Mouse (Mus musculus) monocyte, adult 2 months (primary cell): Measurements from ENCODE around the gene Egln3.

Source experiments
- DNase-seq, 2 experiments: peaks; one replicate each; pipeline ENCODE4 v3.0.0; 2022; ENCODE audit warnings: low spot score in 2 of 2, low read depth in 1 of 2

Gene Egln3

DNA sequence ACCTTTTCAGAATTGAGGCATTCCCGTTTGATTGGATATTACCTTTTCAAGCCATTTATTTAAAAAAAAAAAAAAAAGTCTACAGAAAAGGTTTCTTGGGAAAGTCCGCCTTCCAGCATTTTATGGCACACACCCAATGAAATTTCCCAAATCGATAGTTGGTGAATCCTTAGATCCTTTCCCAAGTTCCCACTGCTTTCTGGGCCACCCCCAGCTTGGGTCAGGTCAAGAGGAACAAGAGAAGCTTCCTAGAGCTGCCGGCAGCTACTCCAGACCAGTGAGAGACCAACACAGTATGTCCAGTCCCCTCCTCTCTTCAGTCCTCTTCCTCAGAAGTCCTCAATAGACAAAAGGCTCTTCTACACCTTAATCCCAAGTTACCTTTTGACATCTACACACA is 40.5 kb downstream of the Egln3 start:
- no peak for DNase-seq

DNA sequence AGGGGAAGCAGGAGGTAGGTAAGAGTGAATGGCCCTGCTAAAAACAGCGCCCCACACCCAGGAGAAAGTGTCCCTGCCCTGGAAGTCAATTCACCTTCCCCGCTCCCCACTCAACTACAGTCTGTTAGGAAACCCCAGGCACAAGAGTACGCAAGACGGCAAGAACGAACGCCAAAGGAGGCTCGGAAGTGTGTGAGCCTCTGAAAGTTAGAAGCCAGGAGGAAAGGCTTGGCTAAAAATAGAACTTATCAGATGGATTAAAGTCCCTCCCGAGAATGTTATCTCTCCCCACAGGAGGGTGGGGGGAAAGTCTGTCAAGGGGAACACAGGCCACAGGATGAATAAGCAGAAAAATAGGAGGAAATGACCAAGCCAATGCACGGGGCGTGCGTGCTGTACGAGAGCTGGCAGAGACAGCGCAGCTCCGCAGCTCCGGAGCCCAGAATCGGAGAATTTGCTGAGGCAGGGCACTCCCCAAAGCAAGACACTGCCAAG is 41.0 kb downstream of the Egln3 start:
- no peak for DNase-seq

DNA sequence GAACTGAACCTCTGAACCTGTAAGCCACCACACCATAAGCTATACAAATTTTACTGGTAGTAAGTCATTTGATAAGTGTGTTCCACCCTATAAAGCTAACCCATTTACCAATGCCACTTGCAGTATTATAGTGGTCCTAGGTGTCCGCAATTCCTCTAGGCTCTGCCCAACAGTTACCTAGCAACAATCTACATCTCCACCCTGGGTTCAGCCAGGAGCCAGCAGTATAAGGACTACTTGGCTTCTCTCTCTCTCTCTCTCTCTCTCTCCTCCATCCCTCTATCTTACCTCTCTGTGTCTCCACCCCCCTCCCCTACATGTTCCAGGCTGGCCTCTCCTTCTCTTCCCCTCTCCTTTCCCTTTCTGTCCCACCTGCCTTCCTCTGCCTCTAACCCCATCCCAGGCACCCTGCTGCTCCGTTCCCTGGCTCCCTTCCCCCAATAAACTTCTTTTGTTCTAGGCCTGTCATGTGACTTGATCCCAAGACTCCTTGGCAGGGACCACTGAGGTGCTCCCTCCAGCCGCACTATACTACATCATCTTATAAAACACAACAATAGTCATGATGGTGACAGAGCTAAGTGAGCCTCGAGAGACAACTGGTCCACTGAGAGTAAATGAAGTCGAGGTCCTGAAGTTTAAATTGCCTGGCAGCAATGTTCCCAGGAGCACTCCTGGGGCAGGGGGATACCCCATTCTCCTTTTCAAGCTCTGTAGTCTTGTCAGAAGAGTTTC is 42.0 kb downstream of the Egln3 start:
- DNase-seq, result no peak

DNA sequence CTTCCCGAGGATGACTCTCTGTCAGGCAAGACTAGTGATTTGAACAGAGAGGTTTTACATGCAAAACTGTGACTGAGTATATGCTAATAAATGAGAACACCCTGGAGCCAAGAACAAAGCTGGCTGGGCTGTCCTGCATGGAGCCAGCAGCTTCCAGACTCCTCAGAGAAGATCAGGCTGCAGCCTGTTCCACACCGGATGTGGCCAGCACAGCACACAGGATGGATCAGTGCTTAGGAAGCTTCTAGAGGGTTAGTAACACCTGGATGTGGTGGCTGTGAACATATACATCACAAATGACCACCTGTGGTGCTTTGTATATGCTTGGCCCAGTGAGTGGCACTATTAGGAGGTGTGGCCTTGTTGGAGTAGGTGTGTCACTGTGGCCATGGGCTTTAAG is 43.4 kb downstream of the Egln3 start:
- DNase-seq, result no peak

DNA sequence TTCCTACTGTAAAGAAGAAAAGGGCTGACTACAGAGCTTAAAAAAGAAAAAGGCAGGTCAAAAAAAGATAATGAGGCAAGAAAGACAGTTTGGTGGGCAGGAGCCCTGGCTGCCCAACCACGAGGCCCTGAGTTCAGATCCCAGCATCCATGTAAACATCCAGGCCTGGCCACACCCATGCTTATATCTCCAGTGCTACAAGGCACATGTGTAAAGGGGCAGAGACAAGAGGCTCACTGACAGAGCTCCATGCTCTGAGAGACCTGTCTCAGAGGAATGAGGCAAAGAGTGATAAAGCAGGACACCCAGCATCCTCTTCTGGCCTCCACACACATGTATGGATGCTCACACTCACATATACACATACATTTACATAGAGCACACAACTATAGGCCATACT is 48.9 kb downstream of the Egln3 start:
- DNase-seq, result no peak

DNA sequence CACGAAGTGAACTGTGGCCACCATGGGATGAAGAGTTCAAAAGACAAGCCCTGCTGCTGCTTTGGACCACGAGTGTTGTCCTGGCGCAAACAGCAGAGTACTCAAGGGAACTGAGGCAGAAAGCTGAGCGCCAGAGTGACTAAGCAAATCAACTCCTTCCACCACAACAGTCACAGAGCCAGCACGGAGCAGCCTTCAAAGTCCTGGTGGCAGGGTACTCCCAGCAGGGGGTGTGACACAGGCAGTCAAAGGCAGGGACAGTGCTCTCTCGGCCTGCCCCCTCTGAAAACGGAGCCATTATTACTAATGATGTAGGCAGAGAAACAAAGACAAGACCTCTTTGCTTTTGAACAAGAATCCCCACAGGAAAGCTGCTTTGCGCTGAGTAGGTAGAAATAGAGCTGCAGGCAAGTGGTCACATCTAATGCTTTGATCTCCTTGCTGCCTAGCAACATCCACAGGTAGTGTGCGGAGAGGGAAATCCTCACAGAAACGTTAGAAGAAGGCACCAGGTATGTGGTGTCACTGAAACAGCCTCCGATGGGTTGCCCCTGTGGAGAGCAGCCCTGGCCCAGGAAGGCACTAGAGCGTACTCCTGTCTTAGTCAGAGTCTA is 56.6 kb downstream of the Egln3 start:
- no peak for DNase-seq
